Mouse (Mus musculus): ENCODE results near the gene Pck2.

GRCm38 (mm10) chr14:55511037-55511436 lies 29.0 kb upstream of the Pck2 start:
- TF ChIP-seq CTCF (IDR thresholded peaks at IDR 0.05; ENCODE audit: control insufficient read depth, insufficient read depth, insufficient read length) (no peak), MAX (IDR thresholded peaks at IDR 0.05) (no peak), USF1 (IDR thresholded peaks at IDR 0.05; ENCODE audit: low read depth) (no peak), CEBPB (IDR thresholded peaks at IDR 0.05; ENCODE audit: low read depth) (no peak)

Measured in C2C12 (cell line).